Mouse (Mus musculus): Measurements from ENCODE around the gene C6. TPM values are rescaled to one million over a fixed set of nuclear protein-coding genes. Genes with fewer than 3 reads are reported as not detected.

The C6 gene
- total and polyA plus RNA-seq, 3 experiments, result not detected

- H3K4me3 ChIP-seq (ENCODE audit: control insufficient read depth in 1 of 2, insufficient read depth in 1 of 2, low read depth in 2 of 2, low read length in 2 of 2), result no peak overlapping the region
- no peak overlapping the region for H3K9ac ChIP-seq (ENCODE audit: control insufficient read depth, low read depth, low read length, poor library complexity, severe bottlenecking)
- H3K4me1 ChIP-seq (ENCODE audit: control insufficient read depth in 1 of 2, insufficient read depth in 2 of 2, low read length in 2 of 2), result no peaks in the 10 kb centered on the region
- H3K79me2 ChIP-seq (ENCODE audit: control insufficient read depth, insufficient read depth, low read length, poor library complexity), result no peaks in the 10 kb centered on the region
- H3K36me3 ChIP-seq (ENCODE audit: control insufficient read depth in 1 of 2, insufficient read depth in 2 of 2, low read length in 2 of 2), result no peaks in the 10 kb centered on the region
- H3K27me3 ChIP-seq (ENCODE audit: control insufficient read depth in 1 of 2, insufficient read depth in 2 of 2, low read length in 2 of 2), result no peaks in the 10 kb centered on the region
- DNase-seq (ENCODE audit: low read depth, low spot score), result no peak
- TF ChIP-seq ZNF384 (IDR thresholded peaks at IDR 0.05; ENCODE audit: low read depth, low read length) (no peak), MXI1 (IDR thresholded peaks at IDR 0.05; ENCODE audit: low read depth, low read length) (no peak), JUND (IDR thresholded peaks at IDR 0.05; ENCODE audit: low read depth, low read length) (no peak), SMC3 (IDR thresholded peaks at IDR 0.05; ENCODE audit: low read depth, low read length) (no peak), TAL1 (IDR thresholded peaks at IDR 0.05; ENCODE audit: low read length) (no peak), MAZ (IDR thresholded peaks at IDR 0.05; ENCODE audit: low read depth, low read length) (no peak), MEF2A (IDR thresholded peaks at IDR 0.05; ENCODE audit: extremely low read depth, insufficient replicate concordance, low read depth, low read length, poor library complexity, severe bottlenecking) (no peak), HCFC1 (IDR thresholded peaks at IDR 0.05; ENCODE audit: low read depth, low read length) (no peak), TBP (IDR thresholded peaks at IDR 0.05; ENCODE audit: low read depth, low read length) (no peak), USF2 (IDR thresholded peaks at IDR 0.05; ENCODE audit: borderline replicate concordance in 1 of 2, insufficient read depth in 1 of 2, low read depth in 1 of 2, low read length in 2 of 2) (no peak), POLR2AphosphoS5 (IDR thresholded peaks at IDR 0.05; ENCODE audit: borderline replicate concordance, low read depth, low read length) (no peak), ZKSCAN1 (IDR thresholded peaks at IDR 0.05; ENCODE audit: low read depth, low read length) (no peak), UBTF (IDR thresholded peaks at IDR 0.05; ENCODE audit: borderline replicate concordance, insufficient read depth, low read depth, low read length) (no peak), CTCF (IDR thresholded peaks at IDR 0.05 in 2 of 3, conservative IDR thresholded peaks at IDR 0.05 in 1 of 3; ENCODE audit: control insufficient read depth in 1 of 3, insufficient read depth in 1 of 3, low read depth in 2 of 3, low read length in 3 of 3, poor library complexity in 1 of 3, severe bottlenecking in 1 of 3) (no peak), NRF1 (IDR thresholded peaks at IDR 0.05; ENCODE audit: insufficient read depth, low read depth, low read length, poor library complexity, severe bottlenecking) (no peak), NELFE (IDR thresholded peaks at IDR 0.05; ENCODE audit: low read depth, low read length) (no peak), ZC3H11A (IDR thresholded peaks at IDR 0.05; ENCODE audit: low read depth, low read length) (no peak), MYB (IDR thresholded peaks at IDR 0.05; ENCODE audit: low read depth, low read length) (no peak), CHD2 (IDR thresholded peaks at IDR 0.05; ENCODE audit: low read length) (no peak)
- no peaks in the 10 kb centered on the region for H3K9me3 ChIP-seq (replicated peaks; ENCODE audit: insufficient read depth, low read length)
- no peak overlapping the region for H3K27ac ChIP-seq (ENCODE audit: control insufficient read depth, low read depth, low read length)
These were observed 20.7 kb downstream of the C6 start for GRCm38 (mm10) chr15:4747656-4748055.

- DNase-seq (ENCODE audit: low read depth, low spot score), result no peak
- Histone ChIP-seq H3K4me3 (ENCODE audit: control insufficient read depth in 1 of 2, insufficient read depth in 1 of 2, low read depth in 2 of 2, low read length in 2 of 2) (no peak overlapping the region), H3K27ac (ENCODE audit: control insufficient read depth, low read depth, low read length) (no peak overlapping the region), H3K27me3 (ENCODE audit: control insufficient read depth in 1 of 2, insufficient read depth in 2 of 2, low read length in 2 of 2) (no peaks in the 10 kb centered on the region), H3K79me2 (ENCODE audit: control insufficient read depth, insufficient read depth, low read length, poor library complexity) (no peaks in the 10 kb centered on the region), H3K4me1 (ENCODE audit: control insufficient read depth in 1 of 2, insufficient read depth in 2 of 2, low read length in 2 of 2) (no peaks in the 10 kb centered on the region), H3K9me3 (replicated peaks; ENCODE audit: insufficient read depth, low read length) (no peaks in the 10 kb centered on the region), H3K36me3 (ENCODE audit: control insufficient read depth in 1 of 2, insufficient read depth in 2 of 2, low read length in 2 of 2) (no peaks in the 10 kb centered on the region), H3K9ac (ENCODE audit: control insufficient read depth, low read depth, low read length, poor library complexity, severe bottlenecking) (no peak overlapping the region)
- TF ChIP-seq ZNF384 (IDR thresholded peaks at IDR 0.05; ENCODE audit: low read depth, low read length), result no peak
- TF ChIP-seq SIN3A (IDR thresholded peaks at IDR 0.05; ENCODE audit: low read length), result no peak
- no peak for TF ChIP-seq KAT2A (conservative IDR thresholded peaks at IDR 0.05; ENCODE audit: low read depth, low read length)
- TF ChIP-seq EP300 (IDR thresholded peaks at IDR 0.05; ENCODE audit: low read depth in 1 of 2, low read length in 2 of 2), result no peak
- TF ChIP-seq ETS1 (IDR thresholded peaks at IDR 0.05; ENCODE audit: low read depth, low read length), result no peak
- TF ChIP-seq E2F4 (IDR thresholded peaks at IDR 0.05; ENCODE audit: borderline replicate concordance, low read depth, low read length), result no peak
- no peak for TF ChIP-seq ELF1 (IDR thresholded peaks at IDR 0.05; ENCODE audit: low read depth, low read length)
- TF ChIP-seq CHD2 (IDR thresholded peaks at IDR 0.05; ENCODE audit: low read length), result no peak
- TF ChIP-seq MAX (IDR thresholded peaks at IDR 0.05; ENCODE audit: low read length), result no peak
- no peak for TF ChIP-seq NELFE (IDR thresholded peaks at IDR 0.05; ENCODE audit: low read depth, low read length)
- no peak for TF ChIP-seq MXI1 (IDR thresholded peaks at IDR 0.05; ENCODE audit: low read depth, low read length)
- no peak for TF ChIP-seq NRF1 (IDR thresholded peaks at IDR 0.05; ENCODE audit: insufficient read depth, low read depth, low read length, poor library complexity, severe bottlenecking)
- no peak for TF ChIP-seq TAL1 (IDR thresholded peaks at IDR 0.05; ENCODE audit: low read length)
- no peak for TF ChIP-seq ZC3H11A (IDR thresholded peaks at IDR 0.05; ENCODE audit: low read depth, low read length)
- no peak for TF ChIP-seq ZKSCAN1 (IDR thresholded peaks at IDR 0.05; ENCODE audit: low read depth, low read length)
These were observed 63.4 kb downstream of the C6 start for GRCm38 (mm10) chr15:4790378-4790777.

Data from MEL (cell line).